Comparison of ENCODE assay signal across 8 mouse cellular contexts in the genomic region with DNA sequence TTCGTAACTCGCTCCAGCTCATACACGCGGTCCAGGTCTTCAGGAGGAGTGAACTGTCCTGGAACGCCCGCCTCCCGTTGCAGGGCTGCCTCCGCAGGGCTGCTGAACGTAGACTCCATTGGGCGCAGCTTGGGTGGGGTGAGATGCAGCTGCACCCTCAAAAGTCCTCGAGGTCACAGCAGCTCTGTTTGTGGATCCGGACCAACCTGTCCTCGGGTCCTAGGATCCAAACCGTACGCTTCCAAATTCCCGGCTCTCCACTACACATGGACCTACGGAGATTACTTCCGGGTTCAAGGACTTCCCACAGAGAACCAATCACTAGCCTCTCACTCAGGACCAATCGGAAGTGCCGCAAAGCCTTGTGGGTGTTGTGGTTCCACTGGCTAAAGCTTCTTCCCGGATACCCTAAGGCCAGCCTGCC. TPM values are rescaled to one million over a fixed set of nuclear protein-coding genes. Genes with fewer than 3 reads are reported as not detected.
DNase-seq lines count a peak whose midpoint lies in the region; ATAC-seq and TF ChIP-seq lines count a peak whose summit lies in the region.

A gene (minus strand): TSS at position 295 of the 424 bp plus-strand sequence.

- H3K36me3 ChIP-seq in forebrain, postnatal 0 days (ENCODE audit: insufficient read depth): peaks cover 38% of the 10 kb centered on the region
- peaks cover 34% of the 10 kb centered on the region for H3K36me3 ChIP-seq in lung, embryonic 14.5 days (ENCODE audit: insufficient read depth)

- no peaks in the 10 kb centered on the region for H3K9me3 ChIP-seq in forebrain, postnatal 0 days (ENCODE audit: low read length)
- H3K9me3 ChIP-seq in lung, embryonic 14.5 days (ENCODE audit: low read depth, low read length): no peaks in the 10 kb centered on the region

- peak within 1 kb of the TSS; percentile 94 for H3K4me2 ChIP-seq in forebrain, postnatal 0 days (ENCODE audit: low read depth)
- peak within 1 kb of the TSS; percentile 78 for H3K4me2 ChIP-seq in lung, embryonic 14.5 days

- H3K4me3 ChIP-seq in cerebellum, adult 2 months (replicated peaks; ENCODE audit: insufficient read depth, low read depth, low read length): peak within 1 kb of the TSS; percentile 80
- H3K4me3 ChIP-seq in forebrain, postnatal 0 days (ENCODE audit: low read depth, low read length): peak within 1 kb of the TSS; percentile 72
- H3K4me3 ChIP-seq in layer of hippocampus, adult 2 months: peak within 1 kb of the TSS; percentile 84
- peak within 1 kb of the TSS; percentile 78 for H3K4me3 ChIP-seq in lung, embryonic 14.5 days (ENCODE audit: low read depth, low read length)
- H3K4me3 ChIP-seq in olfactory bulb, adult 2 months (ENCODE audit: insufficient read depth, low read depth, low read length): peak within 1 kb of the TSS; percentile 72

- peak; percentile 51; the same call in 1 of the 2 replicates for TF ChIP-seq POLR2A in cerebellum, adult 2 months (IDR thresholded peaks at IDR 0.05; ENCODE audit: borderline replicate concordance, insufficient read depth, low read length)
- TF ChIP-seq POLR2A in olfactory bulb, adult 2 months (IDR thresholded peaks at IDR 0.05; ENCODE audit: insufficient read depth, low read depth, low read length): no peak

- peaks cover 34% of the 10 kb centered on the region for H3K4me1 ChIP-seq in cerebellum, adult 2 months (ENCODE audit: control insufficient read depth, insufficient read depth, low read length)
- 0 out of 2 replicates have a peak, but pooled peaks cover 6% of the 10 kb centered on the region for H3K4me1 ChIP-seq in forebrain, postnatal 0 days (ENCODE audit: insufficient read depth)
- no peaks in the 10 kb centered on the region for H3K4me1 ChIP-seq in lung, embryonic 14.5 days (ENCODE audit: insufficient read depth)
- peaks cover 9% of the 10 kb centered on the region for H3K4me1 ChIP-seq in olfactory bulb, adult 2 months (ENCODE audit: control insufficient read depth, insufficient read depth, low read length)

- ATAC-seq in forebrain, postnatal 0 days: peak; percentile 93
- peak; percentile 87 for ATAC-seq in lung, embryonic 14.5 days (ENCODE audit: insufficient read depth)

- DNase-seq in MN1 (ENCODE audit: low spot score): peak; percentile 82
- peak; percentile 84 to 94 for DNase-seq in cerebellum, adult 2 months
- DNase-seq in forebrain, postnatal 0 days: peak; percentile 93
- peak; percentile 78 for DNase-seq in heart, postnatal 4 days
- DNase-seq in layer of hippocampus, adult 2 months (ENCODE audit: low spot score in 2 of 2): peak; percentile 76 to 91
- peak; percentile 94 for DNase-seq in lung, embryonic 14.5 days
- peak; percentile 87 for DNase-seq in thymus, postnatal 0 days (ENCODE audit: low spot score)

- no peak for TF ChIP-seq CTCF in cerebellum, adult 2 months (IDR thresholded peaks at IDR 0.05; ENCODE audit: borderline replicate concordance, insufficient read depth, low read depth, low read length)
- no peak for TF ChIP-seq CTCF in forebrain, postnatal 0 days (IDR thresholded peaks at IDR 0.05; ENCODE audit: low read depth)
- TF ChIP-seq CTCF in layer of hippocampus, adult 2 months (conservative IDR thresholded peaks at IDR 0.05): no peak
- no peak for TF ChIP-seq CTCF in lung, embryonic 14.5 days (IDR thresholded peaks at IDR 0.05; ENCODE audit: low read depth)
- TF ChIP-seq CTCF in olfactory bulb, adult 2 months (IDR thresholded peaks at IDR 0.05; ENCODE audit: insufficient read depth, low read depth, low read length): no peak

- under 1% methylated on average over 21 of the region's 21 CpGs for WGBS in cerebellum, adult 2 months
- under 1% methylated on average over 21 of the region's 21 CpGs for WGBS in forebrain, postnatal 0 days
- WGBS in lung, embryonic 14.5 days: under 1% methylated on average over 21 of the region's 21 CpGs
- WGBS in olfactory bulb, adult 2 months: 0% methylated on average over 21 of the region's 21 CpGs

- H3K27ac ChIP-seq in cerebellum, adult 2 months (ENCODE audit: insufficient read depth, low read length): no peak within 1 kb of the TSS
- H3K27ac ChIP-seq in forebrain, postnatal 0 days (ENCODE audit: low read depth, low read length): no peak within 1 kb of the TSS
- H3K27ac ChIP-seq in layer of hippocampus, adult 2 months: peak within 1 kb of the TSS; percentile 76
- no peak within 1 kb of the TSS for H3K27ac ChIP-seq in lung, embryonic 14.5 days (ENCODE audit: low read depth)
- 0 out of 2 replicates have a peak within 1 kb of the TSS, but pooled peaks have one; percentile 3 for H3K27ac ChIP-seq in olfactory bulb, adult 2 months (ENCODE audit: insufficient read depth, low read depth, low read length)

- peak within 1 kb of the TSS; percentile 57 for H3K9ac ChIP-seq in forebrain, postnatal 0 days
- peak within 1 kb of the TSS; percentile 52 for H3K9ac ChIP-seq in lung, embryonic 14.5 days

- H3K27me3 ChIP-seq in cerebellum, adult 2 months (ENCODE audit: control insufficient read depth, insufficient read depth, low read length): no peaks in the 10 kb centered on the region
- no peaks in the 10 kb centered on the region for H3K27me3 ChIP-seq in forebrain, postnatal 0 days (ENCODE audit: insufficient read depth, low read length)
- H3K27me3 ChIP-seq in lung, embryonic 14.5 days (ENCODE audit: insufficient read depth, low read length): no peaks in the 10 kb centered on the region

RNA-seq across cellular contexts. Expression of the gene that starts here (rescaled TPM):
- 16.6 and 18.0 TPM in 2 replicates for polyA plus RNA-seq in cerebellum, adult 2 months (2012; rRNA removed)
- total RNA-seq in forebrain, postnatal 0 days (2014; rRNA removed): 21.6 and 22.3 TPM in 2 replicates
- polyA plus RNA-seq in forebrain, postnatal 0 days (2015; fragmentation: Nextera tagmentation; extraction: Ambion mirVana): 16.7 and 17.4 TPM in 2 replicates
- total RNA-seq in heart, postnatal 4 days (2021): 1 to 10 TPM; 4.1 to 5.1 TPM
- total RNA-seq in layer of hippocampus, adult 2 months (2021): 10 to 100 TPM; 10.1 to 12.1 TPM
- polyA plus RNA-seq in lung, embryonic 14.5 days (2014; fragmentation: Nextera tagmentation; extraction: Ambion mirVana): 21.4 and 21.7 TPM in 2 replicates
- not detected in 2 replicates for polyA plus RNA-seq in olfactory bulb, adult 2 months (2012; ENCODE audit: insufficient read depth, insufficient read length, low replicate concordance, missing spikeins)
- 20.4 and 22.5 TPM in 2 replicates for polyA plus RNA-seq in thymus, postnatal 0 days (2015; fragmentation: Nextera tagmentation; extraction: Ambion mirVana)

Comparison
In these comparisons a context has a peak if more than half of its experiments do, and no peak if none do; other contexts are left out.
1. RNA of the gene that starts here (polyA plus RNA-seq): 21.4 to 21.7 TPM in lung, embryonic 14.5 days, 20.4 to 22.5 TPM in thymus, postnatal 0 days, 16.7 to 17.4 TPM in forebrain, postnatal 0 days and 16.6 to 18.0 TPM in cerebellum, adult 2 months; not detected in olfactory bulb, adult 2 months; every median in the first group is over 10 times any median in the second.
2. H3K27ac ChIP-seq: peak in layer of hippocampus, adult 2 months (single experiment) and olfactory bulb, adult 2 months (single experiment); none in cerebellum, adult 2 months (single experiment), forebrain, postnatal 0 days (single experiment) and lung, embryonic 14.5 days (single experiment).
3. Peak in every context shown above with its lines, with median percentiles within 50 percentile points of each other: DNase-seq and H3K4me3 ChIP-seq.